Mouse (Mus musculus) embryo, embryonic 11.5 days (tissue): ENCODE results near the gene Cyb561d2.
"Not testable (repeated sequence)": the region's sequence is repeated elsewhere in the genome, so short reads cannot be mapped to it uniquely, and the experiment has no call there.

Experiments
- DNase-seq: peaks from one replicate; pipeline ENCODE4 v3.0.0-alpha.2; 2012; ENCODE audit warnings: low read depth, low spot score

Gene Cyb561d2

GRCm38 (mm10) chr9:107571534-107572326 lies 29.7 kb upstream of the Cyb561d2 start:
- DNase-seq, result no peak

DNA sequence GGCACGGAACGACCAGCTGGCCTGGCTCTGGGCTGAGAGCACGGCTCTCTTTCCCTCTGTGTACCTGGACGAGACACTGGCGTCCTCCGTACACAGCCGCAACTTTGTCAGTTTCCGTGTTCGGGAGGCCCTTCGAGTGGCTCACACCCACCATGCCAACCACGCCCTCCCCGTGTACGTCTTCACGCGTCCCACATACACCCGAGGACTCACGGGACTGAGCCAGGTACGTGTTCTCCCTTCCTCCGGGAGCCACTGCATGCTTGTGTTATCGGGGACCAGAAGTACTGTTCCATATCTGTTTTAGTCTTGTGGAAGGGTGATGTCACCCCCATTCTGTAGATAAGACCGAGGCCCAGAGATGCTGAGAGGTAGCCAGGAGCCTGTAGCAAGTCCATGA lies 28.9 kb upstream of the Cyb561d2 start:
- DNase-seq, result no peak

DNA sequence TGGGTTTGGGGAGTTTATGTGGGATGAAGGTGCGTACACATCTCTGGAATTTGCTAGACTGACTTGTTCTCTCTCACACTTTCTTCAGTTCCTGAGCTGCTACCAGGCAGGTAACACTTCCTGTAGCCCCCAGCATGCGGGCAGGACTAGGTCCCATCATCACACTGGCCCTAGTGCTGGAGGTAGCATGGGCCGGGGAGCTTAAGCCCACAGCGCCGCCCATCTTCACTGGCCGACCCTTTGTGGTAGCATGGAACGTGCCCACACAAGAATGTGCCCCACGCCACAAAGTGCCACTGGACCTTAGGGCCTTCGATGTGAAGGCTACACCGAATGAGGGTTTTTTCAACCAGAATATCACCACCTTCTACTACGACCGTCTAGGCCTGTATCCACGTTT lies 28.0 kb upstream of the Cyb561d2 start:
- DNase-seq, result no peak

DNA sequence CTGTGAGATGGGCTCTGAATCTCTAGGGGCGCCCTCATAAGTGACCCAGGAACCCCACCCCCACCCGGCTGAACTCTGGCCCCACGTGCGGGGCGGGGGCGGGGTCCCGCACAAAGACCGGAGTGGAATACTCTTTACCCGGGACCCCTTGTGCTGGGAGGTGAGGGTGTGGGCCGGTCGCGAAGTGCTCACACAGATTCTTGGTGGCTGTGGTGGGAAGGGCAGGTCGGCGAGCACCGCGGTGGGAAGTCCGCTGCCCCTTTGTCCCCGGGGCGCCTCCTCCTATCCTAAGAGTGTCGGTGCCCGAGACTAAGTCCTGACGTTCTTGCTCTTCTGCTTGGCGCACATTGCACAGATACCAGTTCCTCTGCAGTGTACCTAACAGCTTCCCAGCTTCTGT lies 27.3 kb upstream of the Cyb561d2 start:
- peak; percentile 51 for DNase-seq

DNA sequence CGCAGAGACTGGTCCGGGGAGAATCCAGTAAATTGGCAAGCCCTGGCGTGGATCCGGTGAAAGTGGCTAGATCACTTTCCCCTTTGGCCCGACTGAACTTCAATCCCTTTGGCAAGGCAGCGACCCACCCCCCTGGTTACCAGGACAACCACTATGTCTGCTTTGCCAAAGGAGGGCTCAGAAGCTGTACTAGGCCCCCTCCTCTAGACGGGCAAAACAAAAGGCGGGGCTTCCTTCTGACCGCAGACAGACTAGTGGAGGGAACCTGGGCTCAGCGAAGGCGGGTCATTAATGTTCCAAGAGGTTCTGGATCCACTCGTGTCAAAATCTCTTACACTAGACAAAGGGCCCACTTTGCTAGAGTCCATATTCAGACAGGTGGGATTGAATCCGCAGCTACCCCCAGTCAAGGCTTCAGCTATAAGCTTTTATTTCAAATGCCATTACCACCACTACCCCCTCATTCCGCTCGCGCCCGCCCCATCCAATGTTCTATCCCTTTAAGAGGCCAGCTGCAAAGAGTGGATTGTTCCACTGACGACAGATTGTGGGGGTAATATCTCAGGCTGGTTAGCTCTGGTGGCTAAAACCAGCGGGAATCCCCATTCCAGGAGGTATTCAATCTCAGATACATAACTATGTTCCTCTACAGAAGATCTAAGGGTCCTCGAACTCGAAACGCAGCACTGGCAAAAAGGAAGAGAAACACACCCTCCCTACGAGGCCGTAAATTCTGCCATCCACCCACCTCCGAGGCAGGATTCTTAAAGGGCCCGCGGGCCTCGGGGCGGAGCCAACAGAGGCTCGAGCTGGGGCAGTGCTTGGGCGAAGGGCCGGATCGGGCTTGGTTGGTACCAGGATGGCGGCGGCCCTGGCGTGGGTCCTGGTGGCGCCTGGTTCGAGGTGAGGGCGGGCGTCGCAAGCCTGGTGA lies 26.6 kb upstream of the Cyb561d2 start:
- peak; percentile 84 for DNase-seq

- DNase-seq, result no peak
Measured at GRCm38 (mm10) chr9:107567702-107568319, 25.8 kb upstream of the Cyb561d2 start, which contains the start of gene Hyal2. Gene Hyal2 (plus strand): TSS chr9:107567945.

- no peak for DNase-seq
Measured at GRCm38 (mm10) chr9:107566855-107567254, 24.9 kb upstream of the Cyb561d2 start.

DNA sequence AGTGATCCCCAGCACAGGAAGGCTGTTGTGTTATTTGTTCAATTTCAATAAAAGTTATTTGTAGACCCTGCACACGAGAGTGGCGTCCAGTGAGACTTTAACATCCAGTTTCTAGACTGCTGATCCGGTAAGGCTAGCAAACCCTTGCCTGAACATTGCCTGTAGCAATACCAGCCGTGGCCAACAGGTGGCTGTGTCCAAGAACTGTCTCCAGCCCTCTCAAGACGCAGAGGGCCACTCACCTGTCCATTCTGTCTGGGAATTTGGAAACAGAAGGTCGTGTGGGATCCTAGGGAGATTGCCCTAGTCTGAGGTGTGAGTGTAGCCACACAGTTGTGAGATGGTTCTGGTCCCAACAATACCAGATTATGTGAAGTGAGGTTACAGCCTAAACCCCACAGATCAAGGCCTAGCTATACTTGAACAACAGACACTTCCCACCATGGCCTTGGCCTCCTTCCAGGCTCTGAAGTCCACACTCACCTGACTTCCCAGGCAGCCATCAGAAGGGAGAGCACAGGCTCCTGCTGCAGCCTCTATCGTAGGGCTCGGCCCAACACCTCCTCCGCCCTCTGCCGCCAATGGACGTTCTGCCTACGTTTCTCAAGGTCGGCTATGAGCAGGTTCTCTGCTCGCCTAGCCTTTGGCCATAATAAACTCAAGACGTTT lies 24.2 kb upstream of the Cyb561d2 start:
- no peak for DNase-seq

GRCm38 (mm10) chr9:107565556-107565955 lies 23.6 kb upstream of the Cyb561d2 start:
- DNase-seq, result not testable (repeated sequence)

DNA sequence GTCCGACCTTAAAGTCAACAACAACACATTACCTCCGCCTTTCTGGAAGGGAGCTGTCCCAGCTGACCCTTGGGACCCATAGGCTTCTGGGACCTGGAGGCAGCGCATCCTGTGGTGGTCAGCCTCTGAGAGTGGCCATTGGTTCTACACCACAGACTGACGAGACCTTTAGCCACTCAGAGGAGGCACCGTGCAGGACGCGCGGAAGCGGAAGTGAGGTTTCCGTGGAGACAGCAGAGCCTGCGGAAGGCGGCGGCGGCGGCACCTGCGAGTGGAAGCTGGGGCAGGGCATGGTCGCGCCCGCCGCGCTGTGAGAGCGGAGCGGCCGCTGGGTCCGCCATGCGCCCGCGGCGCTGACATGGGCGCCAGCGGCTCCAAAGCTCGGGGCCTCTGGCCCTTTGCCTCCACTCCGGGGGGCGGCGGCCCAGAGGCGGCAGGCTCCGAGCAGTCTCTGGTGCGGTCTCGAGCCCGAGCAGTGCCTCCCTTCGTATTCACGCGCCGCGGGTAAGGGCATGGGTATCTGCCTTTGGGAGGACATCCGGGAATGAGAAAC lies 21.1 kb upstream of the Cyb561d2 start, which contains the start of gene Tusc2:
Gene Tusc2 (plus strand): TSS at position 227 of the 553 bp plus-strand sequence.
- DNase-seq, result peak; percentile 88

- DNase-seq, result no peak
Measured at GRCm38 (mm10) chr9:107556346-107556745, 14.4 kb upstream of the Cyb561d2 start.

- no peak for DNase-seq
Measured at GRCm38 (mm10) chr9:107555701-107556100, 13.7 kb upstream of the Cyb561d2 start.

DNA sequence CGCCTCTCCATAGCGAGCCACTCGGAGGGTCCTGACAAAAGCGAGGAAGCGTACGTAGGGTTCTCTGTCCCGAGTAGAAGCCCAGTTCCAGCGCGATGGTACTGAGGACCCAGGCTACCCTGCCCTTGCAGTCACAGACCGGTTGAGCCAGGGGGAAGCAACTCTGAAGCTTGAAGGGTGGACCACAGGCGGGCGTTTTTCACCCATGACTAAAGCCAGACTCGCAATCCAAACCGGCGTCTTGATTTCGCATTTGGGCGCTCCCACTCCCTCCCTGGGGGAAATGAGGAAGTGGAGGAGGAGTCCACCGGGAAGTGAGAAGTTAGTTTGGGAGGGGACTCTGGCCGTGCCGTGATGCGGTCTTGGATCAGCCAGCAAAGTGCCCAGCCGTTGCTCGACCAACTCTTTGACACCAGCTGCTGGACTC lies 13.1 kb upstream of the Cyb561d2 start:
- DNase-seq, result no peak

- peak; percentile 99 for DNase-seq
Measured at GRCm38 (mm10) chr9:107554319-107554825, 12.4 kb upstream of the Cyb561d2 start.

- no peak for DNase-seq
Measured at GRCm38 (mm10) chr9:107553541-107554318, 11.7 kb upstream of the Cyb561d2 start.

GRCm38 (mm10) chr9:107552690-107553393 lies 10.8 kb upstream of the Cyb561d2 start:
- DNase-seq, result no peak

GRCm38 (mm10) chr9:107551890-107552355 lies 9.9 kb upstream of the Cyb561d2 start:
- no peak for DNase-seq

DNA sequence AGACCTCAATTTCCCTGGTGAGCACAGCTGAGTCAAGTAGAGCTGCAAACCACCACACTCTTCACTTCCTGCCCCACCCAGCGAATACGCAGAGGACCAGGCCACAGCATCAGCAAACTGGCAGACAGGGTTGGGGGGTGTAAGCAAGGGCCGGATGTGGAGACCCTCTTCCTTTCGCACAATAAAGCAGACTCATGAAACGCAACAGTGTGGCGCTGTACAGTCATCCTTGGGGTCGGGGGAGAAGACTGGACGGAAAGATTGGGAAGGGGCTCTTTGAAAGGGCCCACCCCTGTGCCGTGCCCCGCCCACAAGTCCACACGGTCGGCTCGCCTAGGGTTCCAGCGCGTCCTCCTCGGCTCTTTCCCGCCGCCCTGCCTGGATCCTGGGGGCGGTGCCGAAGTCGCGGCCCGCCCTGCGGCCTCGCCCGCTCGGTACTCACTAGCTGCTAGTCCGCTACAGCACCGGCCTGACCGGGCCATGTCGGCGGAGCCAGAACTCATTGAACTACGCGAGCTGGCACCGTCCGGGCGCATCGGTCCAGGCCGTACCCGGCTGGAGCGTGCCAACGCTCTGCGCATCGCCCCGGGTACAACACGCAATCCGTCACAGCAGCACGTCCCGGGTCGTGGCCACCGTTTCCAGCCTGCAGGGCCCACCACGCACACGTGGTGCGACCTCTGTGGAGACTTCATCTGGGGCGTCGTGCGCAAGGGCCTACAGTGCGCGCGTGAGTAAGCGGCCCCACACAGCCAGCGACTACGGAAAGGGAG lies 9.3 kb upstream of the Cyb561d2 start, which contains the start of gene Rassf1:
Gene Rassf1 (plus strand): TSS at position 439 of the 773 bp plus-strand sequence.
- peak; percentile 54 for DNase-seq
